Mouse (Mus musculus) CH12.LX (cell line): ENCODE results near the gene Esm1. TPM values are rescaled to one million over a fixed set of nuclear protein-coding genes. Genes with fewer than 3 reads are reported as not detected.
A peak's percentile ranks its signal among the peaks of the same experiment; 100 is the strongest.

Experiments used
- DNase-seq: peaks from one replicate; pipeline ENCODE4 v3.0.0-alpha.2; 2013; ENCODE audit errors: extremely low read depth
- H3K27ac ChIP-seq: 2 replicates; pipeline ENCODE4 v1.5.1; 2012; ENCODE audit warnings: low read depth, mild to moderate bottlenecking, control low read depth, moderate library complexity; ENCODE audit not compliant: insufficient read depth
- H3K27me3 ChIP-seq: replicated peaks from 2 replicates; pipeline ENCODE3; 2012; ENCODE audit warnings: inconsistent platforms
- H3K36me3 ChIP-seq, 2 experiments: replicated peaks in 1 of 2; 2 replicates each; pipeline versions ENCODE3 to v1.6.1; 2012; ENCODE audit warnings: inconsistent platforms in 1 of 2, low read length in 1 of 2, mild to moderate bottlenecking in 1 of 2, mixed read lengths in 1 of 2, moderate library complexity in 1 of 2; ENCODE audit not compliant: control insufficient read depth in 1 of 2, insufficient read depth in 1 of 2
- H3K4me1 ChIP-seq, 2 experiments: 2 replicates each; pipeline ENCODE4 v1.6.1; 2012; ENCODE audit warnings: inconsistent platforms in 1 of 2, moderate library complexity in 1 of 2; ENCODE audit not compliant: insufficient read depth in 2 of 2, control insufficient read depth in 1 of 2
- H3K4me2 ChIP-seq: 2 replicates; pipeline ENCODE4 v1.6.1; 2012; ENCODE audit warnings: low read depth, mild to moderate bottlenecking, control low read depth; ENCODE audit not compliant: poor library complexity, insufficient read depth, severe bottlenecking
- H3K4me3 ChIP-seq, 3 experiments: fragments of 150-350 bp in 1 of 3; sonication (generic) in 1 of 3; replicated peaks in 1 of 3; 2 replicates each; pipeline versions ENCODE3 to v1.5.1; 2011 to 2012; ENCODE audit warnings: low read depth in 2 of 3, low read length in 2 of 3, mild to moderate bottlenecking in 2 of 3, moderate library complexity in 2 of 3, control low read depth in 1 of 3, improper control_type of control experiment in 1 of 3, inconsistent platforms in 1 of 3, mixed read lengths in 1 of 3; ENCODE audit not compliant: poor library complexity in 1 of 3
- H3K79me2 ChIP-seq: replicated peaks from 2 replicates; pipeline ENCODE4 v1.6.1; 2012; ENCODE audit warnings: mild to moderate bottlenecking, moderate library complexity; ENCODE audit not compliant: control insufficient read depth, poor library complexity, insufficient read depth, severe bottlenecking; ENCODE audit errors: extremely low read depth
- H3K9ac ChIP-seq: 2 replicates; pipeline ENCODE4 v1.6.1; 2012; ENCODE audit warnings: low read depth, mild to moderate bottlenecking, control low read depth, moderate library complexity; ENCODE audit not compliant: insufficient read depth
- H3K9me3 ChIP-seq: replicated peaks from 2 replicates; pipeline ENCODE3; 2012; ENCODE audit warnings: low read length, inconsistent platforms, mixed read lengths
- BHLHE40 ChIP-seq: IDR thresholded peaks from 2 replicates; pipeline ENCODE4 v1.6.1; 2011; ENCODE audit warnings: mild to moderate bottlenecking, low read depth, low read length, improper control_type of control experiment
- CTCF ChIP-seq, 2 experiments: IDR thresholded peaks in 1 of 2; conservative IDR thresholded peaks in 1 of 2; 2 replicates each; pipeline ENCODE4 v1.5.1; 2011 to 2012; ENCODE audit warnings: low read depth in 2 of 2, low read length in 2 of 2, improper control_type of control experiment in 1 of 2, inconsistent platforms in 1 of 2, mild to moderate bottlenecking in 1 of 2, moderate library complexity in 1 of 2
- E2F4 ChIP-seq: IDR thresholded peaks from 2 replicates; pipeline ENCODE4 v1.6.1; 2011; ENCODE audit warnings: low read depth, low read length, improper control_type of control experiment; ENCODE audit not compliant: insufficient replicate concordance
- ELF1 ChIP-seq: IDR thresholded peaks from 2 replicates; pipeline ENCODE4 v1.6.1; 2014; ENCODE audit warnings: low read depth, mild to moderate bottlenecking, inconsistent platforms, low read length, improper control_type of control experiment
- EP300 ChIP-seq: IDR thresholded peaks from 2 replicates; pipeline ENCODE4 v1.6.1; 2011; ENCODE audit warnings: low read length, improper control_type of control experiment
- ETS1 ChIP-seq: conservative IDR thresholded peaks from 2 replicates; pipeline ENCODE4 v1.6.1; 2012; ENCODE audit warnings: low read depth, mild to moderate bottlenecking, inconsistent platforms, low read length, improper control_type of control experiment, moderate library complexity
- HCFC1 ChIP-seq: IDR thresholded peaks from 2 replicates; pipeline ENCODE4 v1.6.1; 2012; ENCODE audit warnings: low read depth, mild to moderate bottlenecking, inconsistent platforms, low read length, improper control_type of control experiment
- IRF4 ChIP-seq: IDR thresholded peaks from 2 replicates; pipeline ENCODE4 v1.6.1; 2014; ENCODE audit warnings: low read depth, mild to moderate bottlenecking, inconsistent platforms, low read length, improper control_type of control experiment
- JUN ChIP-seq: IDR thresholded peaks from 2 replicates; pipeline ENCODE4 v1.6.1; 2011; ENCODE audit warnings: low read depth, mild to moderate bottlenecking, low read length, improper control_type of control experiment, moderate library complexity; ENCODE audit not compliant: insufficient read depth
- MAFK ChIP-seq: IDR thresholded peaks from 2 replicates; pipeline ENCODE4 v1.6.1; 2011; ENCODE audit warnings: low read length, improper control_type of control experiment; ENCODE audit not compliant: insufficient replicate concordance
- MAX ChIP-seq: IDR thresholded peaks from 2 replicates; pipeline ENCODE4 v1.6.1; 2011; ENCODE audit warnings: low read length, improper control_type of control experiment
- MEF2A ChIP-seq: IDR thresholded peaks from 2 replicates; pipeline ENCODE4 v1.6.1; 2014; ENCODE audit warnings: low read depth, mild to moderate bottlenecking, inconsistent platforms, low read length, improper control_type of control experiment, borderline replicate concordance
- NELFE ChIP-seq: IDR thresholded peaks from 2 replicates; pipeline ENCODE4 v1.6.1; 2011; ENCODE audit warnings: low read depth, low read length, improper control_type of control experiment
- PAX5 ChIP-seq: IDR thresholded peaks from 2 replicates; pipeline ENCODE4 v1.6.1; 2012; ENCODE audit warnings: low read length, inconsistent platforms, mixed read lengths
- POLR2A ChIP-seq: IDR thresholded peaks from 2 replicates; pipeline ENCODE4 v1.6.1; 2011; ENCODE audit warnings: low read depth, mild to moderate bottlenecking, improper control_type of control experiment, low read length
- POLR2AphosphoS2 ChIP-seq: IDR thresholded peaks from 2 replicates; pipeline ENCODE4 v1.6.1; 2011; ENCODE audit warnings: low read depth, low read length, improper control_type of control experiment
- RCOR1 ChIP-seq: conservative IDR thresholded peaks from 2 replicates; pipeline ENCODE4 v1.6.1; 2012; ENCODE audit warnings: low read depth, mild to moderate bottlenecking, inconsistent platforms, low read length, improper control_type of control experiment
- SIN3A ChIP-seq: IDR thresholded peaks from 2 replicates; pipeline ENCODE4 v1.6.1; 2012; ENCODE audit warnings: low read length, improper control_type of control experiment, inconsistent platforms
- SMC3 ChIP-seq: IDR thresholded peaks from 2 replicates; pipeline ENCODE4 v1.6.1; 2011; ENCODE audit warnings: low read depth, low read length, improper control_type of control experiment
- TBP ChIP-seq: conservative IDR thresholded peaks from 2 replicates; pipeline ENCODE4 v1.6.1; 2011; ENCODE audit warnings: low read depth, low read length, improper control_type of control experiment
- TCF12 ChIP-seq: IDR thresholded peaks from 2 replicates; pipeline ENCODE4 v1.6.1; 2014; ENCODE audit warnings: low read depth, mild to moderate bottlenecking, inconsistent platforms, low read length, improper control_type of control experiment
- USF2 ChIP-seq: conservative IDR thresholded peaks from 2 replicates; pipeline ENCODE4 v1.6.1; 2011; ENCODE audit warnings: low read depth, low read length, improper control_type of control experiment
- ZC3H11A ChIP-seq: IDR thresholded peaks from 2 replicates; pipeline ENCODE4 v1.6.1; 2012; ENCODE audit warnings: low read depth, mild to moderate bottlenecking, inconsistent platforms, low read length, improper control_type of control experiment
- ZMIZ1 ChIP-seq: IDR thresholded peaks from 2 replicates; pipeline ENCODE4 v1.6.1; 2012; ENCODE audit warnings: low read depth, mild to moderate bottlenecking, inconsistent platforms, low read length, improper control_type of control experiment
- ZNF384 ChIP-seq: IDR thresholded peaks from 2 replicates; pipeline ENCODE4 v1.6.1; 2012; ENCODE audit warnings: low read depth, low read length, improper control_type of control experiment, inconsistent platforms
- dilution Hi-C: fragments of 300-500 bp; cut with MboI; formaldehyde crosslinking; loops from 2 replicates; pipeline ENCODE4 v1.14.3; 2020; ENCODE audit warnings: low sequenced_read_pairs; ENCODE audit not compliant: extremely low pct_unique_long_range_greater_than_20kb, extremely low pct_ligation_motif_present
- in situ Hi-C: fragments of 300-500 bp; cut with MboI; formaldehyde crosslinking; loops from 3 replicates; pipeline ENCODE4 v1.14.3; 2019; ENCODE audit warnings: low sequenced_read_pairs, low pct_ligation_motif_present, low pct_unique_long_range_greater_than_20kb, mixed read lengths
- polyA plus RNA-seq: library from polyadenylated mRNA; unstranded; fragments of >175 nt; gene quantifications from 2 replicates; pipeline ENCODE4 v1.2.1, GENCODE M21; 2012; ENCODE audit warnings: low read depth; ENCODE audit not compliant: insufficient read length
- total RNA-seq, 2 experiments: library from RNA; depleted of rRNA; stranded (reverse); fragments of 300-350 nt in 1 of 2; fragments of >200 nt in 1 of 2; gene quantifications; 2 replicates each; pipeline ENCODE4 v1.2.3; 2012 to 2014

Esm1 gene
- total and polyA plus RNA-seq, 3 experiments: 0.13 TPM; not detected in 2

GRCm38 (mm10) chr13:113211345-113211744 lies 1.9 kb downstream of the Esm1 start:
- TF ChIP-seq BHLHE40 (peak; percentile 40; the same call in 1 of the 2 replicates), JUN (no peak), ZNF384 (peak; percentile 63; the same call in 1 of the 2 replicates)
- dilution Hi-C loops: no loop called here
- in situ Hi-C loops: no loop called here
- H3K79me2 ChIP-seq: no peaks in the 10 kb centered on the region
- DNase-seq: no peak
- no peaks in the 10 kb centered on the region for H3K27me3 ChIP-seq
- H3K36me3 ChIP-seq: no peaks in the 10 kb centered on the region
- no peak overlapping the region for H3K4me2 ChIP-seq
- no peak overlapping the region for H3K27ac ChIP-seq
- peaks cover 0 to 6% of the 10 kb centered on the region in 2 experiments; a peak in 2 of 4 replicates for H3K4me1 ChIP-seq
- no peak overlapping the region for H3K9ac ChIP-seq
- H3K4me3 ChIP-seq: no peak overlapping the region
- H3K9me3 ChIP-seq: no peaks in the 10 kb centered on the region

- no peak for TF ChIP-seq ZMIZ1
- TF ChIP-seq SIN3A: no peak
- no peak for TF ChIP-seq MEF2A
- no peak for TF ChIP-seq E2F4
- no peak for TF ChIP-seq HCFC1
- Histone ChIP-seq H3K9ac (no peak overlapping the region), H3K36me3 (no peaks in the 10 kb centered on the region), H3K9me3 (no peaks in the 10 kb centered on the region), H3K4me2 (no peak overlapping the region), H3K27me3 (no peaks in the 10 kb centered on the region), H3K79me2 (no peaks in the 10 kb centered on the region), H3K4me3 (no peak overlapping the region), H3K4me1 (peaks cover 0 to 6% of the 10 kb centered on the region in 2 experiments; a peak in 2 of 4 replicates), H3K27ac (no peak overlapping the region)
- DNase-seq: no peak
- in situ Hi-C loops: no loop called here
- dilution Hi-C loops: no loop called here
Observed at GRCm38 (mm10) chr13:113212401-113212800, 2.9 kb downstream of the Esm1 start.

GRCm38 (mm10) chr13:113213865-113214264 lies 4.4 kb downstream of the Esm1 start:
- dilution Hi-C loops: no loop called here
- H3K27ac ChIP-seq: no peak overlapping the region
- no peak overlapping the region for H3K4me3 ChIP-seq
- no peak overlapping the region for H3K4me2 ChIP-seq
- H3K79me2 ChIP-seq: no peaks in the 10 kb centered on the region
- no peaks in the 10 kb centered on the region for H3K36me3 ChIP-seq
- no peaks in the 10 kb centered on the region for H3K9me3 ChIP-seq
- H3K9ac ChIP-seq: no peak overlapping the region
- peaks cover 0 to 6% of the 10 kb centered on the region in 2 experiments; a peak in 2 of 4 replicates for H3K4me1 ChIP-seq
- H3K27me3 ChIP-seq: no peaks in the 10 kb centered on the region
- in situ Hi-C loops: no loop called here
- no peak for DNase-seq
- TF ChIP-seq IRF4 (no peak), SMC3 (no peak), POLR2AphosphoS2 (no peak), ETS1 (no peak), ZNF384 (no peak), TCF12 (no peak), NELFE (no peak), POLR2A (no peak), CTCF (conservative IDR thresholded peaks at IDR 0.05 in 1 of 2, IDR thresholded peaks at IDR 0.05 in 1 of 2; ENCODE audit: low read depth in 2 of 2, low read length in 2 of 2) (no peak), MAFK (no peak), MAX (no peak), PAX5 (no peak), BHLHE40 (no peak), ZC3H11A (no peak), SIN3A (no peak), EP300 (no peak), ELF1 (no peak), TBP (no peak), RCOR1 (no peak), USF2 (no peak)
